Mouse (Mus musculus) testis, adult 2 months (tissue): ENCODE measurements around the gene Uhrf1. TPM values are rescaled to one million over a fixed set of nuclear protein-coding genes. Genes with fewer than 3 reads are reported as not detected.
A peak's percentile ranks its signal among the peaks of the same experiment; 100 is the strongest.
"Not testable (repeated sequence)": the region's sequence is repeated elsewhere in the genome, so short reads cannot be mapped to it uniquely, and the experiment has no call there.

Source experiments
- H3K27ac ChIP-seq: fragments of 200-500 bp; 2 replicates; pipeline ENCODE4 v1.5.1; 2012; ENCODE audit warnings: low read depth, low read length; ENCODE audit not compliant: control insufficient read depth, insufficient read depth
- H3K27me3 ChIP-seq: fragments of 200-500 bp; 2 replicates; pipeline ENCODE4 v1.6.1; 2012; ENCODE audit warnings: mild to moderate bottlenecking, low read length, moderate library complexity; ENCODE audit not compliant: control insufficient read depth, insufficient read depth
- H3K36me3 ChIP-seq: fragments of 200-500 bp; 2 replicates; pipeline ENCODE4 v1.6.1; 2012; ENCODE audit warnings: mild to moderate bottlenecking, low read length; ENCODE audit not compliant: control insufficient read depth, insufficient read depth
- H3K4me1 ChIP-seq: fragments of 200-500 bp; 2 replicates; pipeline ENCODE4 v1.6.1; 2012; ENCODE audit warnings: low read length; ENCODE audit not compliant: control insufficient read depth, insufficient read depth
- H3K4me3 ChIP-seq: fragments of 200-500 bp; 2 replicates; pipeline ENCODE4 v1.5.1; 2012; ENCODE audit warnings: low read depth, mild to moderate bottlenecking, low read length, moderate library complexity, mixed read lengths; ENCODE audit not compliant: control insufficient read depth
- CTCF ChIP-seq: fragments of 200-500 bp; IDR thresholded peaks from 2 replicates; pipeline ENCODE4 v1.5.1; 2012; ENCODE audit warnings: low read depth, mild to moderate bottlenecking, inconsistent platforms, low read length, moderate library complexity; ENCODE audit not compliant: control insufficient read depth, insufficient read depth, insufficient replicate concordance
- POLR2A ChIP-seq: fragments of 200-500 bp; IDR thresholded peaks from 2 replicates; pipeline ENCODE4 v1.6.1; 2012; ENCODE audit warnings: low read depth, mild to moderate bottlenecking, inconsistent platforms, low read length, moderate library complexity; ENCODE audit not compliant: control insufficient read depth
- polyA plus RNA-seq: library from polyadenylated mRNA; depleted of rRNA; stranded (reverse); fragments of >200 nt; gene quantifications from 2 replicates; pipeline ENCODE4 v1.2.3, GENCODE M21; 2012; rRNA removed

Gene Uhrf1
- polyA plus RNA-seq = 41.1 and 43.1 TPM in 2 replicates

GRCm38 (mm10) chr17:56303160-56303846, at the start of gene Uhrf1:
TSS of gene Uhrf1 (plus strand) at chr17:56303321.
- H3K36me3 ChIP-seq = no peaks in the 10 kb centered on the region; the same call in 1 of the 2 replicates
- H3K4me3 ChIP-seq = peak within 1 kb of the TSS; percentile 95
- H3K4me1 ChIP-seq = peaks cover 22% of the 10 kb centered on the region
- no peak for TF ChIP-seq CTCF
- TF ChIP-seq POLR2A = no peak
- peak within 1 kb of the TSS; percentile 92 for H3K27ac ChIP-seq
- H3K27me3 ChIP-seq = no peaks in the 10 kb centered on the region

- Histone ChIP-seq H3K36me3 (no peaks in the 10 kb centered on the region), H3K27ac (no peak overlapping the region), H3K4me3 (no peak overlapping the region), H3K27me3 (no peaks in the 10 kb centered on the region), H3K4me1 (peaks cover 21% of the 10 kb centered on the region)
- TF ChIP-seq POLR2A = no peak
- TF ChIP-seq CTCF = no peak
Measured at GRCm38 (mm10) chr17:56254695-56255094, 48.4 kb upstream of the Uhrf1 start.

GRCm38 (mm10) chr17:56255429-56255828, 47.7 kb upstream of the Uhrf1 start:
- Histone ChIP-seq H3K27me3 (no peaks in the 10 kb centered on the region), H3K4me3 (no peak overlapping the region; the same call in 1 of the 2 replicates), H3K4me1 (peaks cover 20% of the 10 kb centered on the region), H3K36me3 (no peaks in the 10 kb centered on the region), H3K27ac (no peak overlapping the region)
- TF ChIP-seq POLR2A (no peak), CTCF (no peak)

- Histone ChIP-seq H3K4me3 (peak overlapping the region; percentile 95), H3K36me3 (no peaks in the 10 kb centered on the region), H3K27ac (peak overlapping the region; percentile 95), H3K27me3 (no peaks in the 10 kb centered on the region), H3K4me1 (peaks cover 16% of the 10 kb centered on the region)
- TF ChIP-seq POLR2A = peak; percentile 81
- TF ChIP-seq CTCF = peak; percentile 96
Measured at GRCm38 (mm10) chr17:56255863-56256238, 47.3 kb upstream of the Uhrf1 start.

- peaks cover 12% of the 10 kb centered on the region for H3K4me1 ChIP-seq
- no peaks in the 10 kb centered on the region for H3K27me3 ChIP-seq
- peak within 1 kb of the TSS; percentile 95 for H3K27ac ChIP-seq
- TF ChIP-seq POLR2A (peak; percentile 59; the same call in 1 of the 2 replicates), CTCF (no peak)
- H3K36me3 ChIP-seq = no peaks in the 10 kb centered on the region
- peak within 1 kb of the TSS; percentile 95 for H3K4me3 ChIP-seq
Measured at GRCm38 (mm10) chr17:56256239-56256881, 46.8 kb upstream of the Uhrf1 start, which contains the start of gene Fem1a. TSS of gene Fem1a (plus strand) at chr17:56256810.

- TF ChIP-seq POLR2A = no peak
- TF ChIP-seq CTCF = no peak
- peak overlapping the region; percentile 95 for H3K4me3 ChIP-seq
- H3K27me3 ChIP-seq = no peaks in the 10 kb centered on the region
- peaks cover 10% of the 10 kb centered on the region for H3K4me1 ChIP-seq
- H3K27ac ChIP-seq = no peak overlapping the region
- H3K36me3 ChIP-seq = no peaks in the 10 kb centered on the region
Measured at GRCm38 (mm10) chr17:56257181-56257894, 45.8 kb upstream of the Uhrf1 start.

GRCm38 (mm10) chr17:56258269-56258668, 44.9 kb upstream of the Uhrf1 start:
- not testable (repeated sequence) for H3K4me1 ChIP-seq, H3K4me3 ChIP-seq, H3K27me3 ChIP-seq, H3K27ac ChIP-seq, H3K36me3 ChIP-seq

- not testable (repeated sequence) for H3K27ac ChIP-seq, H3K27me3 ChIP-seq, H3K36me3 ChIP-seq, H3K4me3 ChIP-seq, H3K4me1 ChIP-seq
Measured at GRCm38 (mm10) chr17:56258812-56259211, 44.3 kb upstream of the Uhrf1 start.
